Mouse (Mus musculus): Measurements from ENCODE around the gene Myl4.
A peak's percentile ranks its signal among the peaks of the same experiment; 100 is the strongest.
"Not testable (repeated sequence)": the region's sequence is repeated elsewhere in the genome, so short reads cannot be mapped to it uniquely, and the experiment has no call there.

Myl4 gene

DNA sequence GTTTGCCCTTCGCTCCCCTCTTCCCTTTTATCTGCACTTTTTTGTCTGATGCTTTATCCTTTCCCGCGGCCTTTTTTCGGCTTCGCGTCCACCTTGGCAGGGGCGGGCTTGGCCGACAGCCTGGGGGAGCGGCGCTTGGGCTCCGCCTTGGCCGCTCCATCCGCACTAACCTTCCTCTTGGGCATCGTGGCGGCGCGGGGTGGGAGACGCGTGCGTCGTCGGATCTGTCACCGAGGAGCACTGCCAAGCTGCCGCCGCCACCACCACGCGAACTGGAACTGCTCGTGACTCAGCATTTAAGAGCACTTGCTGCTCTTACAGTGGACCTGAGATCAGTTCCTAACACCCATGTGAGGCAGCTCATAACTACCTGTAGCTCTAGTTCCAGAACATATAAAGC is 20.9 kb downstream of the Myl4 start:
- DNase-seq (ENCODE audit: low read depth in 1 of 2, low spot score in 2 of 2): not testable (repeated sequence)

DNA sequence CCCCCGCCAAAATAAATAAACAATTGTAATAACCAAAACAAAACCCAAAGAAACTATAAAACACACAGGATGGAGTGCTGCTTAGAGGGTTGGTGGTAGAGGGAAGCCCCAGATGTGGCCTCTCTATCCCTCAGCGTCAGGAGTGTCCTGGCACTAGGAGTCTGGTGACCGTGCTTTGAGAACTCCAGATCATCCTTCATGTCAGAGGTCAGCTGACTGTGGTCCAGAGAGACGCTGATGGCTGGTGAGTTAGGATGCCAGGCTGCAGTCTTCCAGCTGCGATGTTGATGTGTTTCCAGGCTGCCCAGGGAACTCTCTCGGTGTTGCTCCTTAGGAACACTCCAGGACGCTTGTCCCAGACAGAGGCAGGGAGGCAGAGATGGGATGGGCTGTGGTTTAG is 21.6 kb downstream of the Myl4 start:
- DNase-seq (ENCODE audit: low read depth in 1 of 2, low spot score in 2 of 2): no peak

DNA sequence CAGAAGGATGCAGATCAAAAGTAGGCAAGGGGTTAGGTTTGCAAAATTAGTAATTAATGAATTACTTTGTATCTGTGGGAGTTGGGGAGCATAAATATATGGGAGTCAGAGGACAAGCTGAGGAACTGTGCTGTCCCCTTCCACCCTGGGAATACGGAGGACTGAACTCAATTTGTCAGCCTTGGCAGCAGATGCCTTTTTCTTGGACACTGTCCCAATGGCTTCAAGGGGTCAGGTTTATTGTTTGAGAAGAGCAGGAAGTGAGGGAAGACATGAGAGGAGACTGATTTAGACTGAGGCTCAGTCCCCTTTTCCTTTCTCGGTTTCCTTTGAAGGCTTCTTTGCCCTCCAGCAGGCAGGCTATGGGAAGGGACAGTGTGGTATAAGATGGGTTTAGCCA is 22.1 kb downstream of the Myl4 start:
- DNase-seq (ENCODE audit: low read depth in 1 of 2, low spot score in 2 of 2): no peak

DNA sequence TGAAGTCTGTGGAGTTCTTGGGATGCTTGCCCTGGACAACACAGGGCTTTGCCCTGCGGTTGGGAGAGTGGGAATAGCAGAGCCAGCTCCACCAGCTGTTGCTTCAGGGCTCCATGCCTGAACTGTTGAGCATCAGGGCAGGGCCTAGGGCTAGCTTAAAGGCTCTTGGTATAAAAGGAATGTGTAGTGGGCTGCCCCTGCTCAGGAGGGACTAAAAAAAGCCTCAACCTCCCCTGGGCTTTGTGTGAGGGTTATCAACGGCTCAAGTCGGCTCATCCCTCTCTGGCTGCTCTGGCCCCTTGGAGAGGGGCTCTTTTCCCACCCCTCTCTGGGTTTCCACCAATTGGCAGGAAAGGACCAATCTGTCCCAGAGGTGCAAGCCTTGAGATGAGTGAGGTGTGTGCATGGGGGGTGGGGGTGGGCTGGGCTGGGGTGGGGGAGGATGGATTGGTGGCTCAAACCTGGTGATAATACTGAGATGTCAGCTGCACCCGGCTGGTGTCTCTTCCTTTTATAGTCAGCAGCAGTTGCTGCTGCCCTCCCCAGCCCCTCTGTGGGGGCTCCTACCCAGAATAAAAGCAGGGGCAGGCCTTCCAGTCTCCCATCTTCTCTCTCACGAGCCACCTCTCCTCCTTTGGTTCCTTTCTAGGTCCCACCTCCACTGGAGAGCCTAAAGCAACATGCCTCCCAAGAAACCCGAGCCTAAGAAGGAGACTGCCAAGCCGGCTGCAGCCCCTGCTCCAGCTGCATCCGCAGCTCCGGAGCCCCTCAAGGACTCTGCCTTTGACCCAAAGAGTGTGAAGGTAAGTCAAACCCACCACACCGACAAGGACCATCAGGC is 26.5 kb downstream of the Myl4 start:
- DNase-seq (ENCODE audit: low read depth in 1 of 2, low spot score in 2 of 2): no peak

DNA sequence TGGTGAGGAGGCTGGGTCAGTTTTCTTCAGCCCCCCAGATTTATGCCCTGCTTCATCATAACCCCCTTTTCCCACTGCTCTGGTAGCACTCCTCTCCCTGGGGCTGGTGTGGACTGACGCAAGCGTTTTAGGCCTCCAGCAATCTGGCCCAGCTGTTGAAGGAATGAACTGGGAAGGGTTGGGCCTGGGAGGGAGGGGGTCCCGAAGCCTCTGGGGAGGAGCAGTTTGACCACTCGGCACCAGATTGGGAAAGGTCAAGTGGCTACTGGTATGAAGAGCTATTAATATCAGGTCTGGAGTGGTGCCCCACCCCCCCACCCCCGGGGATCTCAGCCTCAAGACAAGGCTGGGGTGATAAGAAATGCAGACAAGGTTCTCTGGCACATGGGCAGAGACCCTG is 27.6 kb downstream of the Myl4 start:
- no peak for DNase-seq (ENCODE audit: low read depth in 1 of 2, low spot score in 2 of 2)

DNA sequence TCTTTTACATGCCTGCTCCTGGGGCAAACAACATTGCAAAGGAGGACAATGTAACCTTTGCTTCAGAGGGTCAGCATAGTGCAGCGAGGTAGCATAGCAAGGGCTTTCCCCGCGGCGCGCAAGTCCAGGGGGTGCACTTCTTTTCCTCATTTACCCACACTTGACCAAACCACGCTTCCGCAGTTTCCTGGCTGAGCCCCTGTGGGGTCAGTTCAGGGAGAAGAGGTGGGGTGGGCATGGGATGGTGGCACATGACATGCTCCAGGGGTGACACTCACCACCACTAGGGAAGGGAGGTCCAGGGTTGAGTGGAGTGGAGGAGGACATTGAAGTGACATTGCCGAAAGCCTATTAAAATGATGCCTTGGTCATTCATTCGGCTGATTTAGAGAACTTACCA is 28.6 kb downstream of the Myl4 start:
- DNase-seq (ENCODE audit: low read depth in 1 of 2, low spot score in 2 of 2): no peak

DNA sequence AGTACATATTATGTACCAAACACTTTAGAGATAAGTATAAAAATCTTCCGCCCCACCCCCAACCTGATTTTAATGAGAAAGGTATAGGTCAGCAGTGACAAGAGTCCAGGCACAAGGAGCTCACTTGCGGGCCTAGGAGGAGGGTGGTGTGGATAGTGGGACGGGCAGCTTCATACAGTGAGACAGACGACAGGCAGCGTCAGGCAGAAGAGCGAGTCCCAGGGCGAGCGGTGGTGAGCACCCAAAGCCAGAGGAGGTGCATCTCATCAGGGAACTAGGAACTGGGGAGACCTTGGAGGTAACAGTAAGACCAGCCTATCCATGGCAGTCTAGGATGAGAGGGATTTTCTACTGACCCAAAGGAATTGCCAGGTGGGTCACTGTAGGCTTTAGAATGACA is 29.1 kb downstream of the Myl4 start:
- no peak for DNase-seq (ENCODE audit: low read depth in 1 of 2, low spot score in 2 of 2)

DNA sequence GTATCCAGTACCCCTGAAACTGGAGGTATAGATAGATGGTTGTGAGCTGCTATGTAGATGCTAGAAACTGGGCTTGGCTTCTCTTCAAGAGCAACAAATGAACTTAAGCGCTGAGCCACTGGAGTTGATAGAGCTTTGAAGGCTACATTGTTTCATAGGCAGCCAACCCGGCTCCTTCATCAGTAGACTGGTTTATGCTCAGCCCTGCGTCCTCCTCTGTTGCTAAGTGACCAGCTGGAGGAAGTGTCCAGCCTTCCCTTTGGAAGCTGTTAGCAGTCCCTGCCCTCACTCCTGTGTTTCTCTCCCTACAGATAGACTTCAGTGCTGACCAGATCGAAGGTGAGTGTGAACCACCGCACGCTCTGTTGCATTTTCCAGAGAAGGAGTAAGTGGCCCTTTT is 29.6 kb downstream of the Myl4 start:
- DNase-seq (ENCODE audit: low read depth in 1 of 2, low spot score in 2 of 2): no peak

DNA sequence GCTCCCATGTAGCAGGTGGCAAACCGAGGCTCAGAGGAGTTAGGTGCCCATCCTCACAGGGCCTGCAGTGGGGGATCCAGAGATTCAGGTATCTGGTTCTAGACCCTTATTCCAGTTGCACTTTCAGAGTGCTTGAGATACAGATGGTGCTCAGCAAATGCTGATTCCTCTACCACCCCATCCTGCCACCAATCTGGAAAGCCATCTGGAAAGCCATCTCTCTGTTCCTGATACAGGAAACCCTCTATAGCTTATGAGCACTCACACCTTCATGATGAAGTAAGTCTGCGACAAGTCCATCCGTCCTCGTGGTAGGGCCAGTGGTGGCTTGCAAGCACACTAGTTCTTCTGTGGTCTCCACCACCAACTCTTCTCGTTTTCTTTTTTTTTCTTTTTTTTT is 30.1 kb downstream of the Myl4 start:
- no peak for DNase-seq (ENCODE audit: low read depth in 1 of 2, low spot score in 2 of 2)

DNA sequence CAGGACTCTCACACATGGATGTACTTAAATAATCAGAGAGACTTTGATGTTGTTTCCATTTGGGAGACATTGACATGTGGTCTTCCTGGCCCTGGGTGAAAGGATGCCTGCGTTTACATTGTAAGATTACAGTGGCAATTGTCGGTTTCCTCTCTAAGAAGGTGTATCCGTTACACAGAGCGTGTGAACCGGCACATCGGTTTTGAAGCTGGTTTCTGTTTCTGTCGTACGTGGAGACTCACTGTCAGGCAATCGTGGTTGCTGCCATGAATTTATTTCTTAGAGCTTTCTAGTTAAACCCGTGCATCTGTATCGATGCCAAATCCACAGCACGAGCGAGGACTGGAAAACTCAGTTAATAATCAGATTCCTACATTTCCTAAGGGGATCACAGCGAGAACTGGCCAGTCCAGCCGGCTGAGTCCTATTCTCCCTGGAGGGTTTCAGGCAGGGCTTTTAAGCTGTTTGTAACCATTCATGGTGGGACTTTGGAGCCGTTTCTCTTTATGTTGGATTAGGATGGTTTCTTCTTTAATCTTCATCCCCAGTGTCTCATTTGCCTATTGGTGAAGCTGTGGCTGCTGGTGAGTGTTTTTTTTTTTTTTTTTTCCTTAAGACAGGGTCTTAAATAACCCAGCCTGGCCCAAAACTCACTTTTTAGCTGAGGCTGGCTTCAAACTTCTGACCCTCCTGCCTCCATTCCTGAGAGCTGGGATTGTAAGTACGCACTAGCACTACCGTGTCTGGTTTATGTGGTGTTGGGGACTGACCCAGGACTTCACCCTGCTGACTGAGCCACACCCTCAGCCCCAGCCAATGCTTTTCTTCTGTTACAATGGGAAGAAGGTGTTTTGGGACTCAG is 31.2 kb downstream of the Myl4 start:
- DNase-seq (ENCODE audit: low read depth in 1 of 2, low spot score in 2 of 2): no peak

DNA sequence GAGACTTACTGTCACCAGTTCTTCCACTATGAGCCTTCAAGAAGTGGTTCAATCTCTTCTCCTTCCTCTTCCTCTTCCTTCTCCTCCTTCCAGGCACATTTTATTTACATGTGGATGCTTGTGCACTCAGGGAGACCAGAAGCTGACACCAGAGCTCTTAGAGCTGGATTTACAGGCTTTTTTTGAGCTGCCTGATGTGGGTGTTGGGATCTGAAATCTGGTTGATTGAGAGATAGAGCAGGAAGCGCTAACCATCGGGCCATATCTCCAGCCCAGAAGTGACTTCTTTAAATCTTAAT is 31.8 kb downstream of the Myl4 start:
- DNase-seq (ENCODE audit: low read depth in 1 of 2, low spot score in 2 of 2): no peak

DNA sequence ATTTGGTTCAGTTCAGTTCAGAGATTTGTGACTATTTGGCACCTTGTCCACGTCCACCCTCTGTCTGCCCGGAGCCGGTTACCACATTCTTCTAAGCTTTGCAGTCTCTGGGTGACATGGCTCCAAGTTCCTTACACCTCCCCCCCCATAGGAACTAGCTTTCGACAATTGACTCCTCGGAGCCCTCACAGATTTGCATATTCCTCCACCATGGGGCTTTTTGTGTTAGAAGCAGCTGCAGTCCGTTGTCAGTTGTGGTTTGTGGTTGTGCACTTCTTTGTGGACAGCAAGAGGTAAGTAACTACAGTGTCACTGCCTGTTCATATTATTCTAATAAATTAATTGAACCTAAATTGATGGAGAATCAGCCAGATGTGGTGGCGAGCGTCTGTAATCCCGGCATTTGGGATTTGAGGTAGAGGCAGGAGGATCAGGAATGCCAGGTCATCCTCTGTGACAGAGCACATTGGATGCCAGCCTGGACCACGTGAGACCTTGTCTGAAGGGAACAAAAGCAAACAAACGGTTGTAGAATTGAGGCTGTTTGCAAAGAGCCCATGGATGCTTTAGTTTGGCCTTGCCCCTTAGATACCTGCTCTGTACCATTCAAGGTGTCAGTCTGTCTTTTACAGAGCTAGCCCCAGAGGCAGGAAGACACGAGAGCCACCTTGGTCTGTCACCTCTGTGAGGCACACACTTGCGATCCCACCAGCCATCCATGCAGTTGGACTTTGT is 32.3 kb downstream of the Myl4 start:
- DNase-seq (ENCODE audit: low read depth in 1 of 2, low spot score in 2 of 2): no peak

DNA sequence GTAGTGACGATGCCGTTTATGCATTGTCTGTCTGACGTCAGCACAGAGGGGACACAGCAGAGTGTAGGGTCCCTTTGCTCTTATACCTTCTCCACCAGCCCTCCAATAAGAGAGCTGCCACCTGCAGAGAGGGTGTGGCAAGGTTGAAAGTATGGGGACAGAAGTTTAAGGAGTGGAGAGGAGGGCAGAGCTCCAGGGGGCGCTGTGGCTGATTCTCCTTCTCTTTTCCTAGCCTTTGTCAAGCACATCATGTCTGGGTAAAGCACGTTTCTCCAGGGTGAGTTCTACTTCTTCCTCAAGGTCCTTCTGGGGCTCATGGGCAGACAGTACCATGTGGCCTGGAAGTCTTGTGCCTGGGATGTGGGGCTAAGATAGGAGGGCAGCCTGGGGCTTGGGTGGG is 35.0 kb downstream of the Myl4 start:
- DNase-seq (ENCODE audit: low read depth in 1 of 2, low spot score in 2 of 2): no peak

DNA sequence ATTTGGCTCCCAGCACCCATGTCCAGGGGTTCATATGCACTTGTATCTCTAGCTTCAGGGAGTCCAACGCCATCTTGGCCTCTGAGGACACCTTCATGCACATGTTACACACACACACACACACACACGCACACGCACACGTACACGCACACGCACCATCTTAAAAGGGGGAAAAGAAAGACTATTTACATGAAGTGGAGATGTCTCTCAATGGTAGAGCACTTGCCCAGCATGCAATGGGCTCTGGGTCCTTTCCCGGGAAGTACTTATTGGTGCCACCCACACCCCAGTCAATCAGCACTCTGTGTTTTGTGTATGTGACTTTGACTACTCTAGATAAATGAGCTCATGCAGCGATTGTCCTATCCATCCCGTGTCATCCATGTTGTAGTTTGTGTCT is 37.4 kb downstream of the Myl4 start:
- DNase-seq (ENCODE audit: low read depth in 1 of 2, low spot score in 2 of 2): no peak

DNA sequence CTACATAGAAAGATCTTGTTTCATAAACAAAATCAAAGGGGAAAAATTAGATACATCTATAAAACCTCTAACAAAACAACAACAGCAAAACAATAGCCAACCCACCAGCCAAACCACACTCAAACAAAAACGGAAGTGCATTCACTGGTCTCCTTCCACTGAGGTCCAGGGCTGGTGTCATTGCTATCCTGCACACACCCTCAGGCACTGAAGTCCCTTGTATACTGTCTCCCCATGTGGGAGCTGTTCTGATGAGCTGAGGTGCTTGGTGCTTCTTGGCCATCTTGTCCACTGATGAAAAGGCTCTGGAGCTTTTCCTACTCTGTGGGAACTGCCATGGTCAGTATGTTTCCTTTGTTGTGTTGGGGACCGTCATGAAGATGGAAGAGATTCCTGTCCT is 38.0 kb downstream of the Myl4 start:
- DNase-seq (ENCODE audit: low read depth in 1 of 2, low spot score in 2 of 2): no peak

DNA sequence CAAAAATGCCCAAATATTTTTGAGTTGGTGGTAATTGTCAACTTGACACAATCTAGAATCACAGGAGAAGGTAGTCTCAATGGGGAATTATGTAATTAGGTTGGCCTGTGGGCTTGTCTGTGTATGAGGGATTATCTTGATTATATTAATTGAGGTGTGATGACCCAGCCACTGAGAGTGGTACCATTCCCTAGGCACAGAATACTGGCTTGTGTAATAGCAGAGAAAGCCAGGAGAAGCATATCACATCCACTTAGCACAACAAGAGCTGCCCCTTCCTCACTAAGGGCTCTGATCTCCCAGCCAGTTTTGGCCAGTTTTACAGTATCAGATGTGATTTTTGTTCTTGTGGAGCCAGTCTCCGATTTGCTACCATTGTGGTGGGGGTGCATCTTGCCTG is 39.1 kb downstream of the Myl4 start:
- DNase-seq (ENCODE audit: low read depth in 1 of 2, low spot score in 2 of 2): no peak

DNA sequence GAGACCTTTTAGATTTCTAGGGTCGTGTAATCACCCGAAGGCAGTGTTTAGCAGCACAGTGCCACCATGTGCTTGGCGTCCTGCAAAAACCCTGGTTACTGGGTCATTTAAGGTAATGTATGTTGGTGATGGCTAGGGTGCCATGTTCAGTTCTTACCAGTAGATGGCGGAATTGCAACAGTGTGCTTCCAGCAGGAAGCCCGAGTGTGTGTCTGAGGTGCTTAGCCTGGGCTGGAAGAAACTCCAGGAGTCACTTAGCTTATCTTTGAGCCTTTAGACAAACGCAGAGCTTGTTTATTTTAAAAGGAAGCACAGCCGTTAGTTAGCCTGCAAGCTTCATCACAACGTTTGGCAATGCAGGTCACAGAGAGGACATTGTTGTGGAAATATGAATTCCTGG is 39.7 kb downstream of the Myl4 start:
- peak in 1 of 2 experiments; percentile 49 for DNase-seq (ENCODE audit: low read depth in 1 of 2, low spot score in 2 of 2)

DNA sequence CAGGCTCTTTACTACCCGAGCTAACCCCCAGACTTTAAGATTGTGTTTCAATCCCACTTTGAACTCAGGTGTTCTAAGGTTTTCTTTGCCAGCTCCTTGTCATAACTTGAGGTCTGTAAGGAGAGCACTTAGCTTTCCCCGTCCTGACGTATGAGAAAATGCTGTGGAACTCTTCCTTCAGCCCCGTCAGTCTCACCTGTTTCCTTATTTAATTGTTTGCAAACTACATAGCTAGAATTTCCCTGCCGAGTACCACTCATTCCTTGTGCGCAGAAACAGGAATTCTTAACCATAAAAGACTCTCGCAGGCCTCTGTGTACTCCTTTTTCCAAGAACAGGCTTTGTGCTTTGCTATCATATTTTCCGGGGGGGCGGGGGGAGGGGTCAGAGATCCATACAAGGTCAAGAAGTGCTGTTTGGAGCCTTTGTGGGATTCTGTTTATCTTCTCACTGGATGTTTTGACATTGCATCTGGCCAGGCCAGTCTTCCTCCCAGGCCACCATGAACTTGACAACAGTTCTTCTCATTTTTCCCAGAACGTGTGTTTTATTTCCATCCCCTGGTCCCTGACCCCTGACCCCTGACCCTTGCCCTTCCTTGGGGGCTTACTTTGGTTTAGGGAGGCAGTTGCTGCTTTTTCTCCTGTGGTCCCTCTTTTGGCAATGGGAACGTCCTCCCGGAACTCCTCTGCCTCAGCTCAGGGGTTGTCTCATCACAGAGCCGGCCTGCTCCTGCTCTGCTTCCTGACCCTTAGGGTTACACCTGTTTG is 41.8 kb downstream of the Myl4 start:
- DNase-seq (ENCODE audit: low read depth in 1 of 2, low spot score in 2 of 2): no peak

DNA sequence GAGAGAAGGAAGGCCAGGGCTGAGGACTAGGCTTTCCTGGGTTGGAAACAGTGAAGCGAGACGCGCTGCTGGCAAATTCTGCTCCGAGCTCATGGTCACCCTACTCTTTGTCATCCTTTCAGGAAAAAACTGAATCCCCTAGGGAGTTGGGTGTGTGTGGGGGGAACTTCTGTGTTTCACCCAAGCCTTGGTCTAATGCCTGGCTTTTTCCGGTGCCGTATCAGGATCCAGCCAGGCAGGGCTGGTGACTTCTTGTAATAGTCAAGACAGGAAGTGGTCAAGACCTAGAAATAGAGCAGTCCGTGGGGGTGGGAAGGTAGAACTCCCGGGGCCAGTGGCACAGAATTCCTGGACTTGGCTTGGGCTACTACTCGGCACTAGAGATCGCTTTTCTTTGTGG is 45.9 kb downstream of the Myl4 start:
- no peak for DNase-seq (ENCODE audit: low read depth in 1 of 2, low spot score in 2 of 2)

DNA sequence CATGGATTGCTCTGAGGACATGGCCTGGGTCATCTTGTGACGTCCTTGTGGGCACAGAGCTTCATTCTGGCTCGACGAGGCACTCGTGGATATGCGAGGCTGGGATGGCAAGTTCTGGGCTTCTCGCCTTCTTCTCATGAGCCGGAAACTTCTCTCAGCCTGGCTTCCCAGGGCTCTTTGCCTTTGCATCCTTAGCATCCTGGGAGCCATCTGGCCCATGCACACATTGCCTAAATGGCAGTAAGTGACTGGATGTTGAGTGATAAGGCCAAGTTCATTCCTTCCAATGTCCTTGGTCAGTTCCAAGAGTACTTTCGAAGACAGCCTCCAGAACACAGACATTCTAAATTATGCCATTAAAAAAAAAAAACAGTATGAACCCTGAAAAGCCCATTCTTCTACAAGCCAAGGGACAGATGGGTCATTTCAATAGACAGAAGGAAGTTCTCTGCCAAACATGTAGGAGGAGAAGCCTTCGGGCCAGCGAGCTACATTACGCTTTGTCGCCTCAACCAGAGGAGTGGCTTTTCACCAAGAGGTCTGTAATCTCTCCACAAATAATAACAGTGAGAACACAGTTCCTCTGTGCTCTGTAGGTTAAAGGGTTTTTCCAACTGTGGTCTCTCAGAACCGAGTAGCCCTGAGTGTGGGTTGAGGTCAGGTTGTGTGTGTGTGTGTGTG is 48.9 kb downstream of the Myl4 start:
- DNase-seq (ENCODE audit: low read depth in 1 of 2, low spot score in 2 of 2): no peak

DNA sequence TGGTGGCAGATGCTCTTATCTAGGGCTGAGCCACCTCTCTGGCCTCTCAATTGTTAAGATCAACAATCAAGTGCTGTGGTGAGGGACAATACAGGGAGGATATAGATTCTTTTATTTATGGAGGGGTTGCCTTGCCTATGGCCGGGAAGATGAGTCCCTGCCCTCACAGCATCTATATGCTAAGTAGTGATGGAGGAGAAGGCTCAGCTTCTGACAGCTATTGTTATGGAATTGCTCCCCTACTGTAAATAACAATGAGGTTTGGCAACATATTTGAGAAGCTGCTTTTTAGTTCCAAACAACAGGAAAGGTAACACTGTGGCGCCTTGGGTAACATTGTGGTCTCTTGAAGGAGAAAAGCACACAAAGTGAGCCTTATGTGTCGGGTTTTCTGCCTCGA is 50.2 kb downstream of the Myl4 start:
- DNase-seq (ENCODE audit: low read depth in 1 of 2, low spot score in 2 of 2): no peak
